Mouse (Mus musculus) layer of hippocampus, adult 9-10 months (tissue): ENCODE results near the gene Polg2.
"Not testable (repeated sequence)": the region's sequence is repeated elsewhere in the genome, so short reads cannot be mapped to it uniquely, and the experiment has no call there.

Experiments
- DNase-seq: peaks from one replicate; pipeline ENCODE4 v3.0.0; 2022; ENCODE audit warnings: low spot score

Polg2 gene

DNA sequence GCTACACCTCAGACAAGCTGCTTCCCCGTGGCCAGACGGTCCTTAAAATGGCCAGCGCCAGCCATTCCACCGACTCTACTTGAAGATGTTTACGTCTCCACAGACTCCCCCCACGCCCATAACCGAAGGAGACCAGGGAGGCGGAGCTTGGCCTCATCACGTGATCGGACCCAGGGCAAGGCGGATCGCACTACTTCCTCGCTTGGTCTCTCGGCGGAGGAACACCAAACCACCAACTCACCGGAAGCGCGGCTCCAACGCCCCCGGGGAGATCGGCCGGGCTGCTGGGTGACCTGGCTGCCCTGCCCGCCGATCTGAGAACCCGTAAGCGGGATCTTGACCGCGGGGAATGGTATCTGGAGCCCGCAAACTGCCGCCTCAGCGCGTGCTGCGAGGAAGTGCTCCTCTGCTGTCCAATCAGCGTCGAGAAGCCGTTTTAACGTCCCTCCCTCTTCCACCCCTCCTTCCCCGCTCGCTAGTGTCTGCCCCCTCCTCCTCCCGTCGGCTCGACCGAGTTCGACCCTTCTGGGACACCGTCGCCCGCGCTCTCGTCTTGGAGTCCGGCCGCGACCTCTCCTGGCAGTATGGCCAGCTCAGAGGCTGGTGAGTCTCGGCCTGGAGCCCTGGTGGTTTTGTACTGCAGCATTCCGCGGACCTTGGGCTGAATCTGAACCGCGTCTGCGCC is 9.6 kb upstream of the Polg2 start, which contains the start of the genes Ddx5 and Cep95:
TSS of gene Ddx5 (minus strand) at position 411 of the 685 bp plus-strand sequence.
TSS of gene Cep95 (plus strand) at position 478 of the 685 bp plus-strand sequence.
- DNase-seq, result peak; percentile 100

DNA sequence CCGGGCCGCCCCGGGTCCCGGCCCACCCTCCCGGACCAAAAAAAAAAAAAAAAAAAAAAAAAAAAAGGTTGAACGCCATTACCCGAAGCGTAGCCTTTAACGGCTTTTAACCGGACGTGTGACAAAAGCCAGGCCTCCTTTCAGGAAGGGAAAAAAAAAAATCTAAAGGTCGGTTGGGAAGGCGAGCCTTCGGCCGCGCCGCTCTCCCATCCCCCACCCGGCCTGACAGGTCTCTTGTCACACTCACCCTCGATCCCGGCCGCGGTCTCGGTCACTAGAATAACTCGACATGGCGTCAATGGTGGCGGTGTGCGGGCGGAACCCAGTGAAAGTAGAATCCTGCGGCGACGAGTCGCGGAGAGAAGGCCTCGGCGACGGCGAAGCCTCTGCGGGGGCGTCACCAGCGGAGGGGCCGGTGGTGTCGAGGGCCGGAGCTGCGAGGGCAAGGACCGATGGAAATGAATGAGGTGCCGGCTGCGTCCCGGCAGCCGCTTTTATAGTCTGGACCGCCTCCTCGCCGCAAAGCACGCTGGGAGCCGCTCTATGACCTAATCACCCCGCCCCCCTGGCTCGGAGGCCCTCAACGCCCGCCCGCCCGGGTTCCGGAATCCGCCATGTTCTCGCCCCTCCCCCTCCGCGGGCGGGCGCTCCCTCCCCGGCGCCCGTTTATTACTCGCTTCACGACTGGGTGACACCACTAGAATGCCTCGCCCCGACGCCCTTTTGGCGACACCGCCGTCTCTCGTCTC is 8.9 kb upstream of the Polg2 start:
- DNase-seq, result peak; percentile 97

DNA sequence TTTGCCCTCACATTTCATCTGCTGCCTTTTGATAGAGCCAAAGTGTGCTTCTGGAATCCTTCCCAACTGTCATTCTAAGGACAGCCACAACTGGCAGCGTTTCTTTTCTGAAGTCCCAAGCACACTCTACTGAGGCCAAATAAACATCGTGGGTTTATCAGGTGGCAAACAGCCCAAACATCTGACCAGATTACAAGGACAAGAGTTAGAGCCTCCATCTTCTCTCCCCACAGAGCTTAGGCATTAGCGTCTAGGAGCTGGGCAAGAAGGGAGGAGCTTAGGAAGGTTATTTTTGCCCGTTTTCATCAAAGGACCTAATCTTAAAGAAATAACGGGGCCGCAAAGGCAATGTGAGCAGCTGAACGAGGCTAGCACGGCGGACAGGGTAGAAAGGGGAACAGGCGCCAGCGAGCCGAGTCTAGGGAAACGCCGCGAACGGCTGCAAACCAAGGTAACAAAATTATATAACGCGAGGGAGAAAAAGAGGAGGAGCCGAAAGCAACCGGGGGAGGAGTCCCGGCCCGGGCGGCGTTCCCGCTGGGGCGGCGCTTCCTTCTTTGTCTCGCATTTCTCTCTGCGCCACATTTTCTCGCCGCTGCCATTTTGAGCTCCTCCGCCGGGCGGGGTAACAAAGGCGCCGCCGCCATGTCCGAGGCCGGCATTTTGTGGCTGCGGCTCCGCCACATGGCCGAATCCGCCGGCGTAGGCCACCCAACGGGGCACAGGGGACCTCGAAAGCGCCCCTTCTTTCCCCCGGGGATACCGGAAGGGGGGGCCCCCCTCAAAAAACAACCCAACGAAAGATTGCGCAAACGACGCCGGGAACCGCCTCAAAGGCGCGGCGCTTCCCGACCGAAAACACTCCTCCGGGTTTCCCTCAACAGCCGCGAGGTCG is 8.0 kb upstream of the Polg2 start:
- DNase-seq, result peak; percentile 79

DNA sequence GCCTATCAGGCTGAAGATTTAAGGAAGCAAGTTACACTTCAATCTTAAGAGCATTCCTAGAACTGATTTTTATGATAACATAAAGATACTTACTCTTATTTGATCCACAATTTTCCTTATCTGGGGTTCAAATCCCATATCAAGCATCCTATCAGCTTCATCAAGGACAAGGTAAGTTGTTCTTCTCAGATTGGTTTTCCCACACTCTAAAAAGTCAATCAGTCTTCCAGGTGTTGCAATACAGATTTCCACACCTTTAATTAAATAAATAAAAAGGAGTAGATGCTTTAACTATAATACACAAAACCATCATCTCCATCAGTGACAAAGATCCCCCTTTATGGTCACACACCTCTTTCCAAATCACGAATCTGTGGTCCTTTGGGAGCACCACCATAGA is 5.7 kb upstream of the Polg2 start:
- DNase-seq, result no peak

DNA sequence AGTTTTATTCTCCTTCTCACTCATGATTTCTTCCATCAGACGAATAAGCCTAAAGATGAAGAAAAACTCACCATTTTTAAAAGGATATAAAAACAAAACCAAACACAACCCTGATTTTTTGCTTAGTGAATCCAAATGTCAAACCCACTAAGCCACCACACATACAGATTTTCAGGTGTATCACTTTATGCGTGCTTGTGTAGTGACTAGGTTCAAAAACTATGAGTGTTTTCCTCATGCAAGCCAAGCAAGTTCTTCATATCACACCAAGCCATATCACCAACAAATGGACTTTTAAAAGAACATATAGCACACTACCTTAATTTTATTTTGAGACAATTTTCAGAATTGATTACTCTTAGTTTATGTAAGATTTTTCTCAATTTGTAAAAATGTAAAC is 5.1 kb upstream of the Polg2 start:
- no peak for DNase-seq

DNA sequence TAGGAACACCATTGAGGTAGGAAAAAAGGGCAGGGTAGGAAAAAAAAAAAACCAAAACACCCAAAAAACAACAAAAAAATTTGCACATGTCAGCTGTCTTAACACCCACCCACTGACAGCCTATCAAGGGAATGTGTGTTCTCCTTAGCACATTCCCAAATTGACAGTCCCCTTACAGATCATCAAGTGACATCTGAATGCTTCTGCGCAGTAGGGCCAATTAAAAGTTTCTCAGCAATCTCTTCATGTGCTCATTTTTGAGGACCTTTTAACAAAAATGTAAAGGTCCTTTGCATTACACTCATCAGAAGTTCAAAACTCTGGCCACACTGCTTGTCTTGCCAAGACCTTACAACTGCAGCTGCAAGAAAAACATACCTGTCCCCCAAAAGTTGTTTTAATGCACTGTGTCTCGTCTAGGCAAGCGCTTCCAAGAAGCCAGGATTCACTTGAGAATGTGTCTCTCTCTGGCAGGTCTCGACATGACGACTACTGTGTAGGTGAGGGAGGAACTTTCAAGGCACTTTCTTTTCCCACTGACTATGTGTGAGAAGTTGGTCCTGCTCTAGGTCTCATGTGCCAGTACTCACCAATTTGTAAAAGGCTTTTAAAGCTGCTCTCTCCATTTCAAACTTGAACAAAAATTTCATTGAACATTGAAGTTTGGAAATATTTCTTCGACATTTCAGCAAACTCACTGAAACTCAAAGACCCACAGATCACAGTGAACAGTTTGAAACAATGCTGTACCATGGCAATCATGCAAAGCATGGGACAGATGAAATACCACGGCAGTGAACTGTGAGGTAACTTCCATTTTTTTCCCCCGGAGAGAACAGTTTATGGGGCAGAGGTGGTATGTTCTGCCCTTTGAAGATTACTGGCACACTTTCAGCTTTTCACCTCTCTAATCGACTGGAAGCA is 3.8 kb upstream of the Polg2 start:
- DNase-seq, result no peak

DNA sequence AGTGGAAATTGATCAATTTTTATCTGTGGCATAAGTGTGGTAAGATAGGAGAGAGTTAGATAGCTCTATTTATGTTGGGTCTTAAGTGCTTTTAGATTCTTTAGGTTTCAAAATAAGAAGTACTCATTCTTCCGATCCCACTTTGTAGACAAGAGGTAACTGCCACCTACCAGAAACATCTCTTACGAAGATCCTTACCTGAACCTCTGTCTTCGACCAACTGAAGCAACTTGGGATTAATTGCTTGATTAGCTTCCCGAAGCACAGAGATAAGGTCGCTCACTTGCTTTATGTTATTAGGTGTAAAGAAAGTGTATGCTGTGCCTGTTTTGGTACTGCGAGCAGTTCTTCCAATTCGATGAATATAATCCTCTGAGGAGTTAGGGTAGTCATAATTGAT is 2.9 kb upstream of the Polg2 start:
- DNase-seq, result not testable (repeated sequence)

DNA sequence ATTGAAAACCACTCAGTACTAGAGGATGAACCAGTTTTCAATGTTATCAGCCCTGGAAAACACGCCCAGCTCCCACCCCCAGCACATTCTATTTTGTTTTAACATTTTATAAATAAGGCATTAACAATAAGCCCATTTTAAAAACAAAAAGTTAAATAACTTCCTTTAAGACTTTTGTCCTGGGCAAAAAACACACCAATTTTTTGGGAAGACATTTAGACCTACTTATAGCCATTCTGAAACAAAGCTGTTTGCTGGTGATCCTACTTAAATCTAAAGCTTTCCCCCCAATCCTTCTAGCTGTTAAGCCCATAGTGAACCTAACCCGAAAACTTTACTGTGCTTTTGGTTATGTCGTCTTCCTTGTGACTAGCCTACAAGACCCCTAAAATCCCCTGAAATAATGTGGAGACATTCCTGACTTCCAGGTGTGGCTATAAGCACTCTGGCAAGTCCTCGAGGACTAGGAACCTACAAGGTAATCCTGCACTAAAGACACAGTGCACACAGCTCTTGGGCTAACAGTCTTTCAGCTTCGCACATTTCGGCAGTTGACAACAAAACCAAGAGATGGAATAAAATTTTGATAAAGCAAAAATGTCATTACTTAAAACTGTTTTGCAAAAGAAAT is 1.4 kb upstream of the Polg2 start:
- DNase-seq, result no peak

DNA sequence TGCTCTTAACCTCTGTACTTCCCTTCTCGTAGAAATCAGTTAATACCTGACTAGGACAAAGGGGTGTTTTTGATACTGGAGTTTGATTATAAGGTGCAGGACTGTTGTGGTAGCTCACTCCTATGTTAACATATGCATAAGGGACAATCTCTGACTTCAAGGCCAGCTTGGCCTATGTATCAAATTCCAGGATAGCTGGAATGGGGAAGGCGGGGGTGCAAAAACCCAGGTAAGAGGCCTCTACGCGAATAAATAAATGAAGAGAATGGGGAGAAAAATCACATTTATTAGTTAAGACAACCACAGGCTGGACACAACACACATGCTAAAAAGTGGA is 720 bp upstream of the Polg2 start:
- no peak for DNase-seq

DNA sequence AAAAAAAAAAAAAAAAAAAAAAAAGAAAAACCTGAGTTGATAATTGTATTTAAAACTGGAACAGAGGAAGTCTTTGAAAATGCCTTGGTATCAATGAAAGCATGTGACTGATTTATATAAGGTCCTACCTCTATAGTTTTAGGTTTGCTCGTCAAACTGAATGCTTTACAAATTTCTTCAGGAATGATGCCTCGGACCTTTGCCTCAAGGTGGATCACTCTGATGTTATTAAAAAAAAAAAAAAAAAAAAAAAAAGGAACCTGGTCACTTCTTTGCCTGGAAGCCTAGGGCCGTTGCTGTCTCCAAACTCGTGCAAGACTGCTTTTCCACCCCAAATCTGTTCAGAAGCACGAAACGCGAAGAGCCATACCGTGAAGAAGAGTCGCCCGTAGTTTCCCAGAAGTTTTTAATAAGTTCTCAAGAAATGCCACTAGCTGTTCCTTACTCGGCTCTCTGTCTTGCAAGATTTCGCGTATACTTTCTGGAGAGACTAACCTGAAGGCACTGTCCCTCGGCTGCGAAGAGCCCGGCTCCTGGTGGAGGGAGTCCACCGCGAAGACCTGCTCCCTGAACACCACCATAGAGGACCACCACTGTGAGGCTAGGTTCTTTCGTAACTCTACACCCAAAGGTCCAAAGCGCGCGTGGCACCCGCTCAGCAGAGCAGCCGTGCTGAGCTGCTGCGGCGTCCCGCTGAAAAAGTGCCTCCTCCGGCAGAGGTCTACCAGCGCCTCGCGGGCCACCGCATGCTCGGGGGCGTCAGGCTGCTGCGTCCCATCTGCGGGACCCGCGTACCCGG is 549 bp downstream of the Polg2 start:
- DNase-seq, result no peak

DNA sequence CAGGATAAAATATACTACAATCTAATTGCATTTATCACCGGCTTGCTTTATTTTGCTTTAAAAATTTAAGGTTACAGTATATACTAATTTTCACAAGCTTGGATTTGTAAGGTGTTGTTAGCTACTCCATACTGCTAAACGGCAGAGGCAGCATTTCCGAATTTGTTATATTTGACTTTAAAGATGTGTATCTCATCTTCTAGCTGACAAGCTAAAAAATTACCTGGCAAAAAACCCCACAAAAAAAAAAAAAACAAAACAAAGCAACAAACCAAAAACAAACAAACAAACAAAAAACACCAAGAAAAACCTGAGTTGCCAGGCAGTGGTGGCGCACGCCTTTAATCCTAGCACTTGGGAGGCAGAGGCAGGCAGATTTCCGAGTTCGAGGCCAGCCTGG is 1.2 kb downstream of the Polg2 start:
- no peak for DNase-seq

DNA sequence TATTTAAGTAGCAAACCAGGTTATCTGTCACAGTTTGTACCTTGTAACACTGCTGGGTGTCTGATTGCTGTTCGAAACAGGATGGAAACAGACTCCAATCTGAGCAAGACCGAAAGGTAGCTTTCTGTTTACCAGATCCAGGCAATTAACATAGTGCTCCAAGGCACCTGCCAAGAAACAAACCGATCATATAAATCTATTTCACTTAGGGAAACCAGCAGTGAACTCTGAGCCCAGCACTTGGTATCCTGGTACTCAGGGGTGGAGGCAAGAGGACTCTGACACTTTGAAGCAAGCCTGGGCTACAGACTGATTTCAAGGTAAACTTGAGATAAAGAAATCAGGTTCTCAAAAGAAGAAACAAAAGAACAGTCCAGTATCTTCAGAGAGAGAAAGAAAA is 1.9 kb downstream of the Polg2 start:
- no peak for DNase-seq

DNA sequence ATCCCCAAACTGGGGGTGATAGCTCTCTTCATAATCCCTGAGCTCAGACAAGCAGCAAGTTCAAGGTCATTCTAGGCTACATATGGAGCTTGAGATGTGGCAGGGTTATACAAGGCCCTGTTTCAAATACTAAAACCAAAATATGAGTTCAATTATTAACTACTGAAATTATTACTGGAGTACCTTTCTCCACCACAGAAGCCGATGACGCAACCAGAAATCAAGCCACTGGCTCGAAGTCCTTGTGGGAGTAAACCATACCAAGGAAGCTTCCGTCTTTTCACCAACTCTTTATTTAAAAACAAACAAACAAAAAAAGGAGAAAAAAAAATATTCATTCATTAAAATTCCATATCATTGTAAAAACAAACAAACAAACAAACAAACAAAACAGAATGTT is 2.4 kb downstream of the Polg2 start:
- no peak for DNase-seq

DNA sequence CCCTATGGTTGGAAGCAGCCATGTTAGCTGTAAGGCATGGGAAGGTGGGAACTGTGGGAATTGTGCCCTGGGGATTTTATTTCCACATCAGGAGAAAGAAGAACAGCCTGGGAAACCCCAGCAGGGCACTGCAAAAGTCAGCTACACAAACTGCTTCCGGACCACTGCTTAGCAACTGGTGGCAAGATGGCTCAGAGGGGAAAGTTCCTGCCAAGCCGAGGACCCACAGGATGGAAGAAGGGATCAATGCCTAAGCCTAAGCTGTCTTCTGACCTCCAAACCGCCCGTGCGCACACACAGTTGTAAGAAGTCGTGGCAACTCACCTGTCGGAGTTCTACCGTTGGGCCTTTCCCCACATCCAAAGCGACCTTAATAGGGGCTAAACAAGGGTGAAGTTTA is 6.3 kb downstream of the Polg2 start:
- no peak for DNase-seq

DNA sequence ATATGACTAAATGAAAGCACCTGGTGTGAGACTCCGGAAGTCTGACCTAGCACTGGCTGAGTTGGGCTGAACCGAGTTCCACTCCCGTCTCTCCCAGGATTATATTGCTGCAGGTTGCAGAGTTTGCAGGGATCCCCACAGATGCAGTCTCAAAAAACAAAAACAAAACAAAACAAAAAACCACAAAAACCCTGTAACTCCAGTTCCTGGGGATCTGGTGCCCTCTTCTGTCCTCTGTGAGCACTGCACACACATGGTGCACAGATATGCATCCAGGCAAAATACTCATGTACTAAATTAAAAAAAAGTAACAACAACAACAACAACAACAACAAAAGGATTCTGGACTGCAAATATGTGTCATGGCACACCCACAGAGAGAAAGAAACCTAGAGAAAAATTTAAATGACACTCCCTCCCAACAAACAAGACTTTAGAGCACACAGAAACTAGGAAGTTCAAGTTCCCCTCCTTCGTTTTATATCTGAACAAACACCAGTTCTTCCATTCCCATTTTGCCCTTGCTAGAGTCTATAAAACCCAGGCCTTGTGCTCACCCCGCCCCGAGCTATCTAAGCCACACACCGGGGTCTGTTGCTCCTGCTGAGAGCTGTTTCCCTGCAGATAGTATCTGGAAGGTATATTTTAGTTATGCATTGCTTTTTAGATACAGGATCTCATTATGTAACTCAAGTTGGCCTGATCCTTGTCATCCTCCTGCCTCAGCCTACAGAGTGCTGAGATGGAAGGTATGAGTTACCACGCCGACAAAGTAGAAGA is 9.0 kb downstream of the Polg2 start:
- no peak for DNase-seq

DNA sequence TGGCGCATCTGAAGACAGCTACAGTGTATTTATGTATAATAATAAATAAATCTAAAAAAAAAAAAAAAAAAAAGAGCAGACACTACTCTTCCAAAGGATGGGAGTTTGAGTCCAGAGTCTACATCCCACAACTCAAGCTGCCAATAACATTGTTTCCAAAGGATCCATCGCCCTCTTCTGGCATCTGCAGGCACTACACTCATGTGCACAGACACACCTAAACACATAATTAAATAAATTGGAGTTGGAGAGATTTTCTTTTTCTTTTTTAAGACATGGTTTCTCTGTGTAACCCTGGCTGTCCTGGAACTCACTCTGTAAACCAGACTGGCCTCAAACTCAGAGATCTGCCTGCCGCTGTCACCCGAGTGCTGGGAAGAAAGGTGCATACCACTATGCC is 11.8 kb downstream of the Polg2 start:
- DNase-seq, result no peak

DNA sequence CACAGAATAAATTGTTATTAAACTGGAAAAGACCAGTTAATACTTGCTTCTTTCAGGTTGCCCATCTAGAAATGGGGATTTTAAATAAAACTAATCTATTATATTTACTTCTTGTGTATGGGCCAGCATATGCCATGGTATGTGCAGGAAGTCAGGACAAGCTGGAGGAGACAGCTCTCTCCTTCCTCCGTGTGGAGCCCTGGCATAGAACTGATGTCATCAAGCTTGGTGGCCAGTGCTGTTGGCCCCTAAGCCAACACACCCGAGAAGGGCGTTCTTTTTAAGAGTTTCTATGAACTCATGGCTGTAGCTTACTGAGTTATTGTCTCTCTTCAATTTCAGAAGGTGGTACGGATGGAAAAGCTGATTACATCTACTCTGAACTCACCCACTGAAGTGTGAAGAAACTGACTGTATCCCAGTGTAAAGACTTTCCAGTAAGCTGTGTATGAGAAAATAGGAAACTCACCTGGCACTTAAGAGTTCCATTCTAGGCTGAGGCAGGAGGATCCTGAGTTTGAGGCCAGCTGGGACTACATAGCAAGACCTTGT is 12.7 kb downstream of the Polg2 start:
- no peak for DNase-seq

DNA sequence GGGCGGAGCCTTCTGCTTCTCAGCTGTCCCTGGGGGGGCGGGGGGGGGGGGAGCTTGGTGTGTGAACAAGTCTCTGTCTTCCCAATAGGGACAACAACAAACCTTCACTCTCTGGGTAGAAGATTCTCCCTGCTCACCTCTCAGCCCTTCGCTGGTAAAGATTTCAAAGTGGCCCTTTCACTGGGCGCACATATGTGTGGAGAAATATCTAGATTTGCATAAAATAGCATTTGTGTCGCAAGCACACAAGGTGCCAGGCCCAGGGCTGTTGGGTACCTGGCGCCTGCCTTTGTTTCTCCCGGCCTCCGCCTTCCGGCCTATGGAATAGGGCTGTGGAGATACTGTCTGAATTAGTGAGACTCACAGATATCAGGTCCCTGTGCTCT is 16.5 kb downstream of the Polg2 start:
- no peak for DNase-seq

DNA sequence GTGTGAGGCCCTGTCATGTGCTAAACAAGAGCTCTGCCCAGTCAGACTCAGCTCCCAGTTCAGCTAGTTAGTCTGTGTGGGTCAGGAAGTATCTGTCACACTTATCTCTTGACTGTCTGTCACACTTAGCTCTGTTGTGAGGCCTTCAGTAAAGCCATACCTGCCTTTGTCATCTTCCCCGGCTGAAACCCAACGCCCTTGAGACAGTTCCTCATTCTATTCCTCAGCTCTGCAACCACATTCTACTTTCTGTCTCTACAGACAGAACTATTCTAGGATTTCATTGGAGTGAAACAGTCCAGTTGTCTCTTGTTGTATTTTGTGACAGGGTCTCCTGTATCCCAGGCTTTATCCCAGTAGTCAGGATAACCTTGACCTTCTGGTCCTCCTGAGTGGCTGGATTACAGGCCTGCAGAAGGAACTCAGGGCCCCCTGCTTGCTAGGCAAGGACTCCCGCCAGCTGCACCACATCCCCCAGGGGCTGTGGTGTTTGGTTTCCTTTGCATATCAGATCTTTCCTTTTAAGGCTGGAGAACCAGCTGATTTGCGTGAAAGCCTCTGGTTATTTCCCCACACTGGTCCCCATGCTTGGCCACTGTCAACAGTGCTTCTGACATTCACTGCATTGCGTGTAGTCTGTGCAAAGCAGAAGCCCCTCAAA is 17.1 kb downstream of the Polg2 start:
- no peak for DNase-seq
